Mouse (Mus musculus) forebrain, embryonic 16.5 days (tissue): ENCODE data around the gene Dhx9. TPM values are rescaled to one million over a fixed set of nuclear protein-coding genes. Genes with fewer than 3 reads are reported as not detected.

ENCODE experiments used
- ATAC-seq: fragments of 200-750 bp; cut with Nextera tagmentation; 2 replicates; pipeline ENCODE4 v1.8.0; 2017; ENCODE audit warnings: mild to moderate bottlenecking, moderate library complexity
- H3K27ac ChIP-seq: fragments of 300-500 bp; sonication (generic); 2 replicates; pipeline ENCODE4 v1.5.1; 2014; ENCODE audit warnings: low read length, control low read depth
- H3K27me3 ChIP-seq: fragments of 300-500 bp; sonication (generic); replicated peaks from 2 replicates; pipeline ENCODE4 v1.6.1; 2014; ENCODE audit warnings: low read length; ENCODE audit not compliant: control insufficient read depth, insufficient read depth
- H3K36me3 ChIP-seq: fragments of 300-500 bp; sonication (generic); 2 replicates; pipeline ENCODE4 v1.6.1; 2014; ENCODE audit not compliant: control insufficient read depth, insufficient read depth
- H3K4me1 ChIP-seq: fragments of 300-500 bp; sonication (generic); replicated peaks from 2 replicates; pipeline ENCODE4 v1.6.1; 2014; ENCODE audit warnings: low read length; ENCODE audit not compliant: control insufficient read depth, insufficient read depth
- H3K4me2 ChIP-seq: fragments of 300-500 bp; sonication (generic); 2 replicates; pipeline ENCODE4 v1.6.1; 2014; ENCODE audit warnings: mild to moderate bottlenecking, low read length, control low read depth
- H3K4me3 ChIP-seq: fragments of 300-500 bp; sonication (generic); replicated peaks from 2 replicates; pipeline ENCODE4 v1.5.1; 2014; ENCODE audit warnings: mild to moderate bottlenecking, low read length, control low read depth
- H3K9ac ChIP-seq: fragments of 300-500 bp; sonication (generic); replicated peaks from 2 replicates; pipeline ENCODE4 v1.6.1; 2014; ENCODE audit warnings: low read depth, low read length, control low read depth
- H3K9me3 ChIP-seq: fragments of 300-500 bp; sonication (generic); 2 replicates; pipeline ENCODE4 v1.6.1; 2016; ENCODE audit warnings: low read length; ENCODE audit not compliant: control insufficient read depth
- WGBS: fragments of 180-500 bp; shearing (Covaris S2); extraction: QIAGEN DNeasy Blood & Tissue Kit; methylation state at CpG from one replicate; pipeline ENCODE4 v1.1.7; 2014; 5-methylcytosine and 5-hydroxymethylcytosine counted together
- polyA plus RNA-seq: library from polyadenylated mRNA; unstranded; fragments of >200 nt; fragmentation: Nextera tagmentation; extraction: Ambion mirVana; gene quantifications from 2 replicates; pipeline ENCODE4 v1.2.1, GENCODE M21; 2015

The Dhx9 gene
- polyA plus RNA-seq, 1 experiment from 2014 or later = 38.4 TPM

GRCm38 (mm10) chr1:153456137-153456536, 31.3 kb downstream of the Dhx9 start:
- Histone ChIP-seq H3K9me3 (no peaks in the 10 kb centered on the region), H3K9ac (no peak overlapping the region), H3K27me3 (no peaks in the 10 kb centered on the region), H3K4me3 (no peak overlapping the region), H3K4me1 (no peaks in the 10 kb centered on the region), H3K27ac (no peak overlapping the region), H3K36me3 (peaks cover 46% of the 10 kb centered on the region), H3K4me2 (no peak overlapping the region)
- 86% methylated on average over 5 of the region's 5 CpGs for WGBS
- ATAC-seq = peak; percentile 48; the same call in 1 of the 2 replicates

- no peak for ATAC-seq
- H3K36me3 ChIP-seq = peaks cover 27% of the 10 kb centered on the region
- WGBS = 83% methylated on average over 3 of the region's 3 CpGs
Observed at GRCm38 (mm10) chr1:153453146-153453642, 34.3 kb downstream of the Dhx9 start.

GRCm38 (mm10) chr1:153451237-153452154, 36.0 kb downstream of the Dhx9 start:
- H3K27ac ChIP-seq = no peak overlapping the region
- ATAC-seq = peak; percentile 36; the same call in 1 of the 2 replicates
- peaks cover 17% of the 10 kb centered on the region for H3K36me3 ChIP-seq
- H3K27me3 ChIP-seq = no peaks in the 10 kb centered on the region
- no peaks in the 10 kb centered on the region for H3K4me1 ChIP-seq
- no peak overlapping the region for H3K4me3 ChIP-seq
- no peak overlapping the region for H3K9ac ChIP-seq
- H3K9me3 ChIP-seq = no peaks in the 10 kb centered on the region
- 72% methylated on average over 10 of the region's 10 CpGs for WGBS
- no peak overlapping the region for H3K4me2 ChIP-seq

More at GRCm38 (mm10) chr1:153453146-153453642, 34.3 kb downstream of the Dhx9 start:
- Histone ChIP-seq H3K27me3 (no peaks in the 10 kb centered on the region), H3K9me3 (no peaks in the 10 kb centered on the region), H3K9ac (no peak overlapping the region), H3K4me2 (no peak overlapping the region), H3K4me3 (no peak overlapping the region), H3K4me1 (no peaks in the 10 kb centered on the region), H3K27ac (no peak overlapping the region)

- no peak overlapping the region for H3K9ac ChIP-seq
- no peak for ATAC-seq
- H3K36me3 ChIP-seq = no peaks in the 10 kb centered on the region
- H3K27ac ChIP-seq = no peak overlapping the region
- H3K9me3 ChIP-seq = no peaks in the 10 kb centered on the region
- no peak overlapping the region for H3K4me3 ChIP-seq
- no peak overlapping the region for H3K4me2 ChIP-seq
- H3K27me3 ChIP-seq = no peaks in the 10 kb centered on the region
- no peaks in the 10 kb centered on the region for H3K4me1 ChIP-seq
- WGBS = 95% methylated on average over 20 of the region's 20 CpGs
Observed at GRCm38 (mm10) chr1:153446120-153446831, 41.2 kb downstream of the Dhx9 start.

- H3K4me2 ChIP-seq = no peak overlapping the region
- H3K4me3 ChIP-seq = no peak overlapping the region
- H3K27ac ChIP-seq = no peak overlapping the region
- ATAC-seq = no peak
- no peak overlapping the region for H3K9ac ChIP-seq
- H3K27me3 ChIP-seq = no peaks in the 10 kb centered on the region
- H3K4me1 ChIP-seq = no peaks in the 10 kb centered on the region
- no peaks in the 10 kb centered on the region for H3K36me3 ChIP-seq
- no peaks in the 10 kb centered on the region for H3K9me3 ChIP-seq
- WGBS = 77% methylated on average over 4 of the region's 4 CpGs
Observed at GRCm38 (mm10) chr1:153443632-153444031, 43.8 kb downstream of the Dhx9 start.

GRCm38 (mm10) chr1:153443019-153443418, 44.4 kb downstream of the Dhx9 start:
- Histone ChIP-seq H3K4me2 (no peak overlapping the region), H3K9me3 (no peaks in the 10 kb centered on the region), H3K4me3 (no peak overlapping the region), H3K4me1 (no peaks in the 10 kb centered on the region), H3K9ac (no peak overlapping the region), H3K27me3 (no peaks in the 10 kb centered on the region), H3K36me3 (no peaks in the 10 kb centered on the region), H3K27ac (no peak overlapping the region)
- WGBS = 84% methylated on average over 1 of the region's 1 CpGs
- no peak for ATAC-seq

GRCm38 (mm10) chr1:153441656-153442055, 45.8 kb downstream of the Dhx9 start:
- H3K36me3 ChIP-seq = no peaks in the 10 kb centered on the region
- no peak overlapping the region for H3K27ac ChIP-seq
- no peak overlapping the region for H3K4me2 ChIP-seq
- no peak for ATAC-seq
- H3K27me3 ChIP-seq = no peaks in the 10 kb centered on the region
- no peaks in the 10 kb centered on the region for H3K4me1 ChIP-seq
- no peaks in the 10 kb centered on the region for H3K9me3 ChIP-seq
- H3K4me3 ChIP-seq = no peak overlapping the region
- WGBS = 92% methylated on average over 3 of the region's 3 CpGs
- no peak overlapping the region for H3K9ac ChIP-seq

- Histone ChIP-seq H3K27me3 (no peaks in the 10 kb centered on the region), H3K9me3 (no peaks in the 10 kb centered on the region), H3K4me3 (no peak overlapping the region), H3K4me2 (no peak overlapping the region), H3K27ac (no peak overlapping the region), H3K9ac (no peak overlapping the region), H3K36me3 (no peaks in the 10 kb centered on the region), H3K4me1 (no peaks in the 10 kb centered on the region)
- ATAC-seq = no peak
- WGBS = 88% methylated on average over 4 of the region's 4 CpGs
Observed at GRCm38 (mm10) chr1:153440752-153441151, 46.7 kb downstream of the Dhx9 start.

GRCm38 (mm10) chr1:153437536-153437935, 49.9 kb downstream of the Dhx9 start:
- no peaks in the 10 kb centered on the region for H3K9me3 ChIP-seq
- no peak overlapping the region for H3K9ac ChIP-seq
- H3K4me2 ChIP-seq = no peak overlapping the region
- H3K36me3 ChIP-seq = no peaks in the 10 kb centered on the region
- no peaks in the 10 kb centered on the region for H3K4me1 ChIP-seq
- H3K4me3 ChIP-seq = no peak overlapping the region
- ATAC-seq = no peak
- no peak overlapping the region for H3K27ac ChIP-seq
- H3K27me3 ChIP-seq = no peaks in the 10 kb centered on the region
- 85% methylated on average over 11 of the region's 11 CpGs for WGBS
